ENCODE assay signal across 11 mouse cellular contexts in genomic region chr5:135715624-135716023, GRCm38 (mm10). TPM values are rescaled to one million over a fixed set of nuclear protein-coding genes. Genes with fewer than 3 reads are reported as not detected.
DNase-seq lines count a peak whose midpoint lies in the region; ATAC-seq and TF ChIP-seq lines count a peak whose summit lies in the region.
"Had no signal": no experiment of that assay in that cellular context is flagged by ENCODE, and none has a peak within 500 bp of the region (broad histone marks: within the 10 kb centered on the region; RNA-seq: fewer than 3 reads in every experiment).

No protein-coding gene starts in this region.

- no peak for ATAC-seq in heart, embryonic 11.5 days (replicated peaks; ENCODE audit: insufficient number of reproducible peaks, low FRiP score, low TSS enrichment)
- ATAC-seq: forebrain, embryonic 14.5 days had no signal

- no peak overlapping the region for H3K4me2 ChIP-seq in heart, embryonic 11.5 days

- no peaks in the 10 kb centered on the region for H3K27me3 ChIP-seq in heart, embryonic 11.5 days (ENCODE audit: control insufficient read depth, insufficient read depth, low read length)

- no peak overlapping the region for H3K27ac ChIP-seq in heart, embryonic 11.5 days (ENCODE audit: low read depth, low read length)
- H3K27ac ChIP-seq in bone marrow, adult 2 months (ENCODE audit: control insufficient read depth, insufficient read depth, low read depth, low read length, poor library complexity) = no peak overlapping the region

- peaks cover 28% of the 10 kb centered on the region for H3K4me1 ChIP-seq in heart, embryonic 11.5 days (ENCODE audit: control insufficient read depth, insufficient read depth, low read length)
- peaks cover 15% of the 10 kb centered on the region for H3K4me1 ChIP-seq in lung, adult 2 months (ENCODE audit: control insufficient read depth, insufficient read depth, low read length)
- peaks cover 12% of the 10 kb centered on the region for H3K4me1 ChIP-seq in bone marrow, adult 2 months (ENCODE audit: control insufficient read depth, insufficient read depth, low read length)

- TF ChIP-seq POLR2A in lung, adult 2 months (IDR thresholded peaks at IDR 0.05; ENCODE audit: borderline replicate concordance, extremely low read depth, low read depth, low read length) = no peak
- TF ChIP-seq POLR2A in bone marrow, adult 2 months (IDR thresholded peaks at IDR 0.05; ENCODE audit: borderline replicate concordance, control insufficient read depth, low read depth, low read length) = no peak

- no peak overlapping the region for H3K4me3 ChIP-seq in heart, embryonic 11.5 days (ENCODE audit: low read depth, low read length)
- H3K4me3 ChIP-seq in lung, adult 2 months (replicated peaks; ENCODE audit: extremely low read depth, low read depth, low read length) = no peak overlapping the region
- H3K4me3 ChIP-seq in bone marrow, adult 2 months (replicated peaks; ENCODE audit: control insufficient read depth, low read depth, low read length) = no peak overlapping the region

- WGBS in heart, embryonic 11.5 days (ENCODE audit: insufficient replicate concordance) = 56% methylated on average over 10 of the region's 10 CpGs
- 68% methylated on average over 10 of the region's 10 CpGs for WGBS in lung, adult 2 months
- WGBS in bone marrow, adult 2 months = 44% methylated on average over 10 of the region's 10 CpGs

- H3K9ac ChIP-seq in heart, embryonic 11.5 days (ENCODE audit: low read depth, low read length) = no peak overlapping the region

- H3K36me3 ChIP-seq in heart, embryonic 11.5 days (ENCODE audit: control insufficient read depth, insufficient read depth, low read length) = no peaks in the 10 kb centered on the region

- H3K9me3 ChIP-seq in heart, embryonic 11.5 days (replicated peaks; ENCODE audit: control insufficient read depth, low read length) = no peaks in the 10 kb centered on the region
- H3K9me3 ChIP-seq: G1E had no signal

- peak; percentile 29; the same call in 1 of the 2 replicates for TF ChIP-seq CTCF in lung, adult 2 months (IDR thresholded peaks at IDR 0.05; ENCODE audit: insufficient read depth, low read length)
- TF ChIP-seq CTCF in bone marrow, adult 2 months (IDR thresholded peaks at IDR 0.05; ENCODE audit: control insufficient read depth, insufficient read depth, low read length) = peak; percentile 28; the same call in 1 of the 2 replicates

- DNase-seq in heart, postnatal 4 days = peak; percentile 54
- DNase-seq in lung, adult 2 months = no peak
- no peak for DNase-seq in lung, postnatal 14 days
- peak; percentile 46 for DNase-seq in lung, postnatal 36 days
- DNase-seq in left cerebral cortex, adult 18-20 months (ENCODE audit: low spot score in 2 of 2) = no peak
- DNase-seq: cerebellum, adult 11 months; right cerebral cortex, adult 18-20 months had no signal

RNA-seq across cellular contexts. Expression of gene Tmem120a, which starts 28.6 kb away (rescaled TPM):
- total RNA-seq in heart, postnatal 4 days (2021) = 10 to 100 TPM; 14.4 to 16.7 TPM
- polyA plus RNA-seq in heart, embryonic 11.5 days (2014; fragmentation: Nextera tagmentation; extraction: Ambion mirVana) = 31.3 and 34.7 TPM in 2 replicates
- polyA plus RNA-seq in lung, adult 2 months (2012; rRNA removed) = 24.6 and 31.0 TPM in 2 replicates
- 19.0 and 74.1 TPM in 2 replicates for polyA plus RNA-seq in bone marrow, adult 2 months (2011; ENCODE audit: insufficient read depth, insufficient read length, low replicate concordance, missing spikeins)
- total RNA-seq in left cerebral cortex, adult 18-20 months (2021) = 10 to 100 TPM; 18.3 to 22.4 TPM

RNA-seq across cellular contexts. Expression of gene Por, which starts 45.8 kb away (rescaled TPM):
- 10 to 100 TPM; 54.0 to 55.5 TPM for total RNA-seq in heart, postnatal 4 days (2021)
- 32.4 and 37.4 TPM in 2 replicates for polyA plus RNA-seq in heart, embryonic 11.5 days (2014; fragmentation: Nextera tagmentation; extraction: Ambion mirVana)
- polyA plus RNA-seq in lung, adult 2 months (2012; rRNA removed) = 487 and 521 TPM in 2 replicates
- 17.6 and 28.4 TPM in 2 replicates for polyA plus RNA-seq in bone marrow, adult 2 months (2011; ENCODE audit: insufficient read depth, insufficient read length, low replicate concordance, missing spikeins)
- 10 to 100 TPM; 87.6 to 90.4 TPM for total RNA-seq in left cerebral cortex, adult 18-20 months (2021)

Comparison
In these comparisons a context has a peak if more than half of its experiments do, and no peak if none do; other contexts are left out.
1. DNase-seq: peak in heart, postnatal 4 days (single experiment) and lung, postnatal 36 days (single experiment); none in lung, adult 2 months (single experiment), lung, postnatal 14 days (single experiment) and left cerebral cortex, adult 18-20 months (0 of 2).
2. RNA of gene Por, which starts 45.8 kb away (polyA plus RNA-seq): 487 to 521 TPM in lung, adult 2 months; 32.4 to 37.4 TPM in heart, embryonic 11.5 days and 17.6 to 28.4 TPM in bone marrow, adult 2 months; every median in the first group is over 10 times any median in the second.